Mouse (Mus musculus) forelimb bud, embryonic 11.5 days (tissue): ENCODE data around the gene Plbd2.

ENCODE experiments used
- DNase-seq: peaks from one replicate; pipeline ENCODE4 v3.0.0-alpha.2; 2012; ENCODE audit warnings: low read depth, low spot score

The Plbd2 gene

GRCm38 (mm10) chr5:120503144-120503795 is at the start of gene Plbd2:
TSS of gene Plbd2 (minus strand) at chr5:120503625.
- peak; percentile 83 for DNase-seq

- DNase-seq = no peak
Measured at GRCm38 (mm10) chr5:120550673-120551072, 47.2 kb upstream of the Plbd2 start.

- DNase-seq = no peak
Measured at GRCm38 (mm10) chr5:120550137-120550536, 46.7 kb upstream of the Plbd2 start.

- DNase-seq = no peak
Measured at GRCm38 (mm10) chr5:120548236-120548850, 44.9 kb upstream of the Plbd2 start.

GRCm38 (mm10) chr5:120536632-120537031 is 33.2 kb upstream of the Plbd2 start:
- DNase-seq = no peak

GRCm38 (mm10) chr5:120536046-120536445 is 32.6 kb upstream of the Plbd2 start:
- DNase-seq = no peak

- no peak for DNase-seq
Measured at GRCm38 (mm10) chr5:120534686-120535075, 31.3 kb upstream of the Plbd2 start.

GRCm38 (mm10) chr5:120534071-120534685 is 30.8 kb upstream of the Plbd2 start:
- peak; percentile 65 for DNase-seq

GRCm38 (mm10) chr5:120531631-120532030 is 28.2 kb upstream of the Plbd2 start:
- no peak for DNase-seq

GRCm38 (mm10) chr5:120527296-120527964 is 24.0 kb upstream of the Plbd2 start:
- no peak for DNase-seq

GRCm38 (mm10) chr5:120526311-120526710 is 22.9 kb upstream of the Plbd2 start:
- DNase-seq = no peak

- no peak for DNase-seq
Measured at GRCm38 (mm10) chr5:120525737-120526136, 22.3 kb upstream of the Plbd2 start.

GRCm38 (mm10) chr5:120524736-120525135 is 21.3 kb upstream of the Plbd2 start:
- DNase-seq = no peak

GRCm38 (mm10) chr5:120522649-120523048 is 19.2 kb upstream of the Plbd2 start:
- DNase-seq = no peak

- no peak for DNase-seq
Measured at GRCm38 (mm10) chr5:120517552-120517951, 14.1 kb upstream of the Plbd2 start.

GRCm38 (mm10) chr5:120516221-120516984 is 13.0 kb upstream of the Plbd2 start:
- DNase-seq = no peak

- DNase-seq = no peak
Measured at GRCm38 (mm10) chr5:120515451-120515850, 12.0 kb upstream of the Plbd2 start.

- DNase-seq = no peak
Measured at GRCm38 (mm10) chr5:120514754-120515153, 11.3 kb upstream of the Plbd2 start.

- DNase-seq = no peak
Measured at GRCm38 (mm10) chr5:120514031-120514677, 10.7 kb upstream of the Plbd2 start.

- DNase-seq = no peak
Measured at GRCm38 (mm10) chr5:120512911-120513555, 9.6 kb upstream of the Plbd2 start.
